Mouse (Mus musculus) limb, embryonic 15.5 days (tissue): ENCODE results near the gene Gm42957. TPM values are rescaled to one million over a fixed set of nuclear protein-coding genes. Genes with fewer than 3 reads are reported as not detected.

Experiments used
- ATAC-seq: fragments of 200-750 bp; cut with Nextera tagmentation; 2 replicates; pipeline ENCODE4 v1.8.0; 2017; ENCODE audit warnings: low read depth, moderate TSS enrichment; ENCODE audit not compliant: insufficient number of reproducible peaks, low FRiP score, low TSS enrichment
- H3K27ac ChIP-seq: fragments of 300-500 bp; sonication (generic); 2 replicates; pipeline ENCODE4 v1.5.1; 2015; ENCODE audit warnings: moderate library complexity, mild to moderate bottlenecking, inconsistent platforms
- H3K27me3 ChIP-seq: fragments of 300-500 bp; sonication (generic); 2 replicates; pipeline ENCODE4 v1.6.1; 2015; ENCODE audit warnings: inconsistent platforms
- H3K36me3 ChIP-seq: fragments of 300-500 bp; sonication (generic); 2 replicates; pipeline ENCODE4 v1.6.1; 2015; ENCODE audit warnings: inconsistent platforms
- H3K4me1 ChIP-seq: fragments of 300-500 bp; sonication (generic); 2 replicates; pipeline ENCODE4 v1.6.1; 2015; ENCODE audit warnings: inconsistent platforms
- H3K4me2 ChIP-seq: fragments of 300-500 bp; sonication (generic); 2 replicates; pipeline ENCODE4 v1.6.1; 2015; ENCODE audit warnings: mild to moderate bottlenecking, inconsistent platforms
- H3K4me3 ChIP-seq: fragments of 300-500 bp; sonication (generic); 2 replicates; pipeline ENCODE4 v1.5.1; 2015; ENCODE audit warnings: mild to moderate bottlenecking, inconsistent platforms
- H3K9ac ChIP-seq: fragments of 300-500 bp; sonication (generic); 2 replicates; pipeline ENCODE4 v1.6.1; 2015; ENCODE audit warnings: inconsistent platforms
- H3K9me3 ChIP-seq: fragments of 300-500 bp; sonication (generic); 2 replicates; pipeline ENCODE4 v1.6.1; 2016; ENCODE audit warnings: inconsistent platforms
- WGBS: fragments of 180-500 bp; shearing (Covaris S2); methylation state at CpG from one replicate; pipeline ENCODE4 v1.1.7; 2015; 5-methylcytosine and 5-hydroxymethylcytosine counted together
- polyA plus RNA-seq: library from polyadenylated mRNA; unstranded; fragments of >200 nt; fragmentation: Nextera tagmentation; extraction: Ambion mirVana; gene quantifications from 2 replicates; pipeline ENCODE4 v1.2.1, GENCODE M21; 2015

Gm42957 gene
- polyA plus RNA-seq, 1 experiment from 2014 or later: 0.29 TPM

- Histone ChIP-seq H3K9ac (no peak overlapping the region), H3K27me3 (no peaks in the 10 kb centered on the region), H3K4me3 (no peak overlapping the region), H3K27ac (no peak overlapping the region), H3K4me1 (peaks cover 22% of the 10 kb centered on the region), H3K9me3 (no peaks in the 10 kb centered on the region), H3K4me2 (no peak overlapping the region), H3K36me3 (peaks cover 46% of the 10 kb centered on the region)
- no peak for ATAC-seq
- WGBS: 34% methylated on average over 19 of the region's 19 CpGs
Measured at GRCm38 (mm10) chr3:96698993-96699690, 63.9 kb downstream of the Gm42957 start.

GRCm38 (mm10) chr3:96700376-96700775, 65.1 kb downstream of the Gm42957 start:
- H3K36me3 ChIP-seq: peaks cover 59% of the 10 kb centered on the region
- H3K9me3 ChIP-seq: no peaks in the 10 kb centered on the region
- WGBS: 50% methylated on average over 7 of the region's 7 CpGs
- no peak overlapping the region for H3K4me3 ChIP-seq
- no peak for ATAC-seq
- H3K4me1 ChIP-seq: peaks cover 22% of the 10 kb centered on the region
- no peaks in the 10 kb centered on the region for H3K27me3 ChIP-seq
- no peak overlapping the region for H3K4me2 ChIP-seq
- no peak overlapping the region for H3K9ac ChIP-seq
- no peak overlapping the region for H3K27ac ChIP-seq

GRCm38 (mm10) chr3:96701003-96701402, 65.7 kb downstream of the Gm42957 start:
- 86% methylated on average over 4 of the region's 4 CpGs for WGBS
- Histone ChIP-seq H3K36me3 (peaks cover 63% of the 10 kb centered on the region), H3K4me1 (peaks cover 19% of the 10 kb centered on the region), H3K27ac (no peak overlapping the region), H3K9me3 (no peaks in the 10 kb centered on the region), H3K9ac (no peak overlapping the region), H3K27me3 (no peaks in the 10 kb centered on the region), H3K4me2 (no peak overlapping the region), H3K4me3 (no peak overlapping the region)
- no peak for ATAC-seq

Other genes starting within 250 kb of the Gm42957 start
- gene BC107364, start 183.2 kb upstream of the Gm42957 start, polyA plus RNA-seq: 0.22 and 0.55 TPM in 2 replicates
- gene Hfe2, start 110.3 kb upstream of the Gm42957 start, polyA plus RNA-seq: 8.7 and 18.4 TPM in 2 replicates
- 151 and 157 TPM in 2 replicates for gene Txnip, start 77.5 kb upstream of the Gm42957 start, polyA plus RNA-seq
- gene Gm16253, start 58.5 kb upstream of the Gm42957 start, polyA plus RNA-seq: 0.82 and 1.2 TPM in 2 replicates
- 38.9 and 42.0 TPM in 2 replicates for gene Polr3gl, start 41.3 kb upstream of the Gm42957 start, polyA plus RNA-seq
- gene Ankrd34a, start 38.8 kb upstream of the Gm42957 start, polyA plus RNA-seq: 1.9 and 2.7 TPM in 2 replicates
- 7.7 and 9.4 TPM in 2 replicates for gene Lix1l, start 34.3 kb upstream of the Gm42957 start, polyA plus RNA-seq
- 102 and 120 TPM in 2 replicates for gene Rbm8a, start 5.5 kb upstream of the Gm42957 start, polyA plus RNA-seq
- gene Pex11b, start 98 bp upstream of the Gm42957 start, polyA plus RNA-seq: 56.6 and 57.5 TPM in 2 replicates
- 4.9 and 5.7 TPM in 2 replicates for gene Itga10, start 10.1 kb downstream of the Gm42957 start, polyA plus RNA-seq
- gene Ankrd35, start 34.7 kb downstream of the Gm42957 start, polyA plus RNA-seq: 11.4 and 12.8 TPM in 2 replicates
- gene Pias3, start 60.9 kb downstream of the Gm42957 start, polyA plus RNA-seq: 65.2 and 66.5 TPM in 2 replicates
- gene Nudt17, start 73.1 kb downstream of the Gm42957 start, polyA plus RNA-seq: 16.8 and 17.9 TPM in 2 replicates
- 28.0 and 29.7 TPM in 2 replicates for gene Polr3c, start 92.2 kb downstream of the Gm42957 start, polyA plus RNA-seq
- 37.8 and 37.9 TPM in 2 replicates for gene Rnf115, start 92.2 kb downstream of the Gm42957 start, polyA plus RNA-seq
- 0.06 TPM in 1 of 2 replicates, not detected in the other for gene Pdzk1, start 193.8 kb downstream of the Gm42957 start, polyA plus RNA-seq
- gene Cd160, start 193.9 kb downstream of the Gm42957 start, polyA plus RNA-seq: 0.14 and 0.20 TPM in 2 replicates